Mouse (Mus musculus) C2C12 (cell line): ENCODE data around the gene Wdr25.

ENCODE experiments used
- CEBPB ChIP-seq: IDR thresholded peaks from one replicate; pipeline ENCODE4 v1.6.1; 2011; ENCODE audit warnings: low read depth, mild to moderate bottlenecking, control low read depth, moderate library complexity
- CTCF ChIP-seq: IDR thresholded peaks from one replicate; pipeline ENCODE4 v1.5.1; 2011; ENCODE audit not compliant: control insufficient read depth, insufficient read depth, insufficient read length
- FOSL1 ChIP-seq: IDR thresholded peaks from one replicate; pipeline ENCODE4 v1.8.0; 2011; ENCODE audit warnings: mild to moderate bottlenecking, low read length; ENCODE audit not compliant: poor library complexity, insufficient read depth, severe bottlenecking
- MAX ChIP-seq: IDR thresholded peaks from one replicate; pipeline ENCODE4 v1.6.1; 2011; ENCODE audit warnings: mild to moderate bottlenecking, control low read depth
- MYOD1 ChIP-seq: IDR thresholded peaks from one replicate; pipeline ENCODE4 v1.6.1; 2011; ENCODE audit warnings: low read depth; ENCODE audit not compliant: control insufficient read depth, insufficient read length
- MYOG ChIP-seq: IDR thresholded peaks from one replicate; pipeline ENCODE4 v1.6.1; 2011; ENCODE audit not compliant: control insufficient read depth, insufficient read length; ENCODE audit errors: extremely low read depth
- USF1 ChIP-seq: IDR thresholded peaks from one replicate; pipeline ENCODE4 v1.6.1; 2011; ENCODE audit warnings: low read depth, mild to moderate bottlenecking, control low read depth, moderate library complexity

DNA sequence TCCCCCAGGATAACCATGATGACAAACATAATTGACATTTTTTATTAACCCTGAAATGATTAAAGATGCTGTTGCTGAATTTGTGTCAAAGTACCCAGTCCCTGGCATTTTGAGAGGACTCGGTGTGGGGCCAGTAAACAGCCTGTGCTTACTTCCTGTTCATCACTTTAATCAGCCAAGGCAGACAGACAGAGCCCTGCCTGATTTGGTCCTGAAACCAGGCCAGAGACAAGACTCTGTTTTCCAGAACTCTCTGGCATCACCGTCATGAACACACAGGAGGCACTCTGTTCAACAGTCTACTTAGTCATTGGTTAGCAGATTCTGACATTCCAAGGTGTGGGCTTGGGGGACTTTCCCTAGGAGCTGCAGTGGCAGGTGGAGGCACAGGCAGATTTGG, 61.0 kb downstream of the Wdr25 start:
- TF ChIP-seq CTCF (no peak), MAX (no peak), CEBPB (no peak), MYOD1 (no peak), USF1 (no peak), FOSL1 (no peak), MYOG (no peak)
